Mouse (Mus musculus) liver, embryonic 14.5 days (tissue): ENCODE measurements around the gene Cldn16.

Source experiments
- CTCF ChIP-seq: IDR thresholded peaks from 2 replicates; pipeline ENCODE4 v1.5.1; 2016; ENCODE audit warnings: antibody characterized with exemption, low read depth, control low read depth
- EP300 ChIP-seq: IDR thresholded peaks from 2 replicates; pipeline ENCODE4 v1.6.1; 2016; ENCODE audit warnings: antibody characterized with exemption, low read depth

DNA sequence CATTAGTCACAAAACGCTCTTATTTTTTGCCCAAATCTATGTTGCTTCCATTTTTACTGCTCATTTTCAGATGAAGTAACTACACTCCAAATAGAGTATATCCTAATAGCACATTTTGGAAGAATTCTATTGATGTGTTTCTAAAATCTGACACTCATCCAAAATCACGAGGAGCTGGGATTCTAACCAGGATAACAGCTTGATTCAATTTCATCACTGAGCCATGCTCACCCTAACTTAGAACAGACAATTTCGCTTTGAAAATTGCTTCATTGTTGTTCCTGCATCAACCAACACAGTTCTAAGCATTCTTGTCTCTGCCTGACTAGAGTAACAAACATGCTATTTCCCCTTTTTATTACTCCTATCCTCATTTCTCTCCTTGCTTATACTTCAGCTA is 44.3 kb upstream of the Cldn16 start:
- TF ChIP-seq CTCF (no peak), EP300 (no peak)
